Mouse (Mus musculus) c-Kit-negative CD71-positive TER-119-positive erythroid progenitor cells, embryonic 14.5 days (primary cell): Measurements from ENCODE around the gene Zscan25.
"Not testable (repeated sequence)": the region's sequence is repeated elsewhere in the genome, so short reads cannot be mapped to it uniquely, and the experiment has no call there.

Source experiments
- DNase-seq: peaks from one replicate; pipeline ENCODE4 v3.0.0-alpha.2; 2013; ENCODE audit warnings: low read depth, low spot score

The Zscan25 gene

GRCm38 (mm10) chr5:145280371-145281143 lies at the start of gene Zscan25:
Gene Zscan25 (plus strand): TSS chr5:145280500.
- DNase-seq: peak; percentile 81

- no peak for DNase-seq
Observed at GRCm38 (mm10) chr5:145230641-145231040, 49.7 kb upstream of the Zscan25 start.

- peak; percentile 86 for DNase-seq
Observed at GRCm38 (mm10) chr5:145231367-145231871, 48.9 kb upstream of the Zscan25 start, which contains the start of gene Zfp655. Gene Zfp655 (plus strand): TSS chr5:145231715.

GRCm38 (mm10) chr5:145231893-145232411 lies 48.3 kb upstream of the Zscan25 start:
- no peak for DNase-seq

- no peak for DNase-seq
Observed at GRCm38 (mm10) chr5:145234636-145235035, 45.7 kb upstream of the Zscan25 start.

GRCm38 (mm10) chr5:145249520-145249919 lies 30.8 kb upstream of the Zscan25 start:
- DNase-seq: no peak

GRCm38 (mm10) chr5:145273568-145273967 lies 6.7 kb upstream of the Zscan25 start:
- DNase-seq: not testable (repeated sequence)

- no peak for DNase-seq
Observed at GRCm38 (mm10) chr5:145279948-145280347, 352 bp upstream of the Zscan25 start.

- DNase-seq: no peak
Observed at GRCm38 (mm10) chr5:145288382-145288781, 8.1 kb downstream of the Zscan25 start.

GRCm38 (mm10) chr5:145290697-145291096 lies 10.4 kb downstream of the Zscan25 start:
- DNase-seq: no peak

GRCm38 (mm10) chr5:145292398-145292797 lies 12.1 kb downstream of the Zscan25 start:
- DNase-seq: no peak

- no peak for DNase-seq
Observed at GRCm38 (mm10) chr5:145300469-145300868, 20.2 kb downstream of the Zscan25 start.

GRCm38 (mm10) chr5:145301796-145302195 lies 21.5 kb downstream of the Zscan25 start:
- not testable (repeated sequence) for DNase-seq

GRCm38 (mm10) chr5:145302424-145302823 lies 22.1 kb downstream of the Zscan25 start:
- no peak for DNase-seq

GRCm38 (mm10) chr5:145306953-145307352 lies 26.7 kb downstream of the Zscan25 start:
- DNase-seq: not testable (repeated sequence)

- not testable (repeated sequence) for DNase-seq
Observed at GRCm38 (mm10) chr5:145307811-145308210, 27.5 kb downstream of the Zscan25 start.

- DNase-seq: no peak
Observed at GRCm38 (mm10) chr5:145313845-145314244, 33.5 kb downstream of the Zscan25 start.

GRCm38 (mm10) chr5:145317141-145317540 lies 36.8 kb downstream of the Zscan25 start:
- DNase-seq: no peak

- not testable (repeated sequence) for DNase-seq
Observed at GRCm38 (mm10) chr5:145338756-145339155, 58.5 kb downstream of the Zscan25 start.
